Mouse (Mus musculus) adrenal gland, adult (tissue): ENCODE measurements at regions not wholly inside any gene's neighbourhood (a gene's known extent, or its start where the extent isn't known, plus 50 kb on each side); places are given as distances from the start of the nearest gene placed in this dataset.

ENCODE experiments used
- DNase-seq, 2 experiments: peaks; one replicate each; pipeline ENCODE4 v3.0.0; 2022 to 2023; ENCODE audit warnings: low spot score in 1 of 2; ENCODE audit not compliant: inconsistent age in 2 of 2

DNA sequence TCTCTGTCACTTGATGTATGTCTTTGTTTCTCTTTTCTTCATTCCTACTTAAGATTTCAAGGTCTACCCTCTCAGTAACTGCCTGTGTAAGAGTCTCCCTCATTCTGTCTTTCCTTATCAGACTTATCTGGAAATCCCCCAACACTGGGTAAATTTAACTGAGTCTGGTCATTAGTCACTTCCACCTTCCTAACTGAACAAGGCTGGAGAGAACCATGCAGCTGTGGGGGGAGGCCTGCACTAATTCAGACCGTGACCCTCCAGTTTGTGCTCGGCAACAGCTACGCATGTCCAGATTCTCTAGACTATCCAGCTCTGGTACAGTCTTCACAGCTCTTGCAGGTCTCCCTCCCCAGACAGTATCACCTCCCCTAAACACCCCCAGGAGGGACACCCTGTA lies 103.3 kb downstream of the Prox1 start:
- DNase-seq: peak; percentile 48 to 75

DNA sequence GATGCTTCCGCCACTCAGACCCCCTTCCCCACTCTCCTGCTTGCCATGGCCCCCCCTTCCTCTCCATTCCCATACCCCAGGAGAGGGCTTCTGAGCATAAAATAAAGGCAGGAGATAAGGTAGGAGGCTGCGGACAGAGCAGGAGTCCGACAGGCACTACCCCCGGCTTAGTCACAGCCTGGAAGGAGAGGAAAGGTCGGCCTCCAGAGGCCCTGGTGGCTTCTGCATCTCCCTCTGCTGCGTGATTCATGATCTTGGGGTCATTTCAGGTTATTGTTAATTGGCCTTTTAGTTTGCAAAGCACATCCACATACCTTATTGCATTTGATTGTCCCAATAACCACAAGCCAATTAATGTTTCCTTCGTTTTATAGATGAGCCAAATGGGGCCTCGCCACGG lies 104.1 kb downstream of the Prox1 start:
- peak; percentile 58 to 78 for DNase-seq

DNA sequence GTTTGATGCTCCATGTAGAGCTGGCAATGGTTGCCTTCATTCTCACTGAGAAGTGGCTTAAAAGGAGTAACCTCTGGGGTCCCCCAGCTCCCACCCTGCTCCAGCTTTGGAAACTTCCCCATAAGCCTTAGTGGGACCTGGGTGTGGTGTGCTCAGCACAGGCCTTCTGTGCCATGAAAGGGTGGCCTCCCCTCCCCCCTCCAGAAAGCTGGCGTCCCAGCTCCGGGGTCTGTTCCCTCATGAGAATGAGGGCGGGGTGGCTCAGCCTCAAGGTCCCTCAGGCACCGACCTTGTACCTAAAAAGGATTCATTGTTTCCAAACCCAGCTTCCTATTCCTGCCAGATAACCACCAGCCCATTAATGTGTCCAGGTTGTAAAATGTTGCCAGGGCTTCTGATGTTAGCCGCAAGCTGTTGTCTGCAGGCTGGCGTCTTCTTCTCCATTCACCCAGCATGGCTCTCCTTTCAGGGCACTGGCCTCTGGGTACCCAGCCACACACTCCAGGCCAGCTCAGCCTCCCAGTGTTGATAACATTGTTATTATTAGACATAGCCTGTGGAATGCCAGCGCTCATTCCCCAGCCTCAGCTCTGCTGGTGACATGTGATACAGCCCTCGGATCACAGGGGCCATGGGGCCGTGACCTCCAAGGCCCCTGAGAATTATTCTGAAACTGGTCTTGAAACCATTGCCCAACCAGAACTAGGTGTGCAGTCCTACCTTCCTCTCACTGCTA lies 108.8 kb downstream of the Prox1 start:
- peak in 1 of 2 experiments; percentile 62 for DNase-seq

DNA sequence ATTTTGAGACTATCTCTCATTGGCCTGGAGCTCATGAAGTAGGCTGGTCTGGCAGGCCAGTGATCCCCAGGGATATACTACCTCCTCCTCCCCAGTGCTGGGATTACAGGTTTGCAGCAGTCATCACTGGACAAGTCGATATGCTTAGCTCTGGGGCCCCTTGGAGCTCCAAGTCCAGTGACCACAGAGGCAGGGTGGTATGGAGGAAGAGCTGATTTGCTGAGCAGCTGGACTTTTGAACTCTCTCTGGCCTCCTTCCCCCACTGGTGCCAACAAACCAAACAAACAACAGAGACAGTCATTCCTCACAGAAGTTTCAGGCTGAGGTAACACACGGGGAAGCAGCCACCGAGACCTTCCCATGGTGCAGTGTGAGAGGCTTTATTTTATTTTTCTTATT lies 111.5 kb downstream of the Prox1 start:
- no peak for DNase-seq

DNA sequence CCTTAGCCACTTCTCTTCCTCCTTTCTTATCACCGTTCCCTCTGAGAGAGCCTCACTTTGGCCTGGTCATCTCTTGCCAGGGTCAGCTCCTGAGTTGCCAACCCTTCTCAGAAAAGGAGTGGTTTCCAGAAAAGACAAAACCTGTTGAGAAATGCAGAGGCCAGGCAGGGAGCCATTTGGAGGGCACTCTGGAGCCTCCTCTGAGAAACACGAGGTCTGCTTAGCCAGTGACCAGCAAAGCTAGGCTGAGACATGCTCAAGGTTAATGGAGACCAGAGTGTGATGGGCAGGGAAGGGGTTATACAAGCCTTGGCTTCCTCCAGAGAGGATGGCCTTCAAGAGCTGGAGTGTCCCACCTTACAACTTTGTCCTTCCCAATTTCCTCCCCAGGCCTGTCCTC lies 113.6 kb downstream of the Prox1 start:
- peak in 1 of 2 experiments; percentile 89 for DNase-seq

DNA sequence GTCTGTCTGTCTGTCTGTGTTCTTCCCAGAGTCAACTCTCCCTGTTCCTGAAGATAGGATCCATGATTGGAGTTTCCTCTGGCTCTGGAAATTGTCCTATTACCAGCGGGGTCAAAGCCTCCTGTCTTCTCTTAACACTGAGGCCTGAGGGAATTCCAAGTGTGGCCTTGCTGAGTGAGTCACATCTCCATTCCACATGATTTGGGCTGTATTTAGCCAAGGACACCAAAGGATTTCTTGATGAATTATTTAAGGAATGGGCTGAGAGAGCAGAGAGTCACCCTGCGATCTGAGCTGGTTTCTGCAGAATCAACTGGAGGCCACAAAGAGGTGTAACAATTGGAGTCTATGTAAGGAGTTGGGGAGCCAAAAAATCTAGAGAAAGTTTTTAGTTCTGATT lies 118.6 kb downstream of the Prox1 start:
- DNase-seq: peak; percentile 64 to 87

DNA sequence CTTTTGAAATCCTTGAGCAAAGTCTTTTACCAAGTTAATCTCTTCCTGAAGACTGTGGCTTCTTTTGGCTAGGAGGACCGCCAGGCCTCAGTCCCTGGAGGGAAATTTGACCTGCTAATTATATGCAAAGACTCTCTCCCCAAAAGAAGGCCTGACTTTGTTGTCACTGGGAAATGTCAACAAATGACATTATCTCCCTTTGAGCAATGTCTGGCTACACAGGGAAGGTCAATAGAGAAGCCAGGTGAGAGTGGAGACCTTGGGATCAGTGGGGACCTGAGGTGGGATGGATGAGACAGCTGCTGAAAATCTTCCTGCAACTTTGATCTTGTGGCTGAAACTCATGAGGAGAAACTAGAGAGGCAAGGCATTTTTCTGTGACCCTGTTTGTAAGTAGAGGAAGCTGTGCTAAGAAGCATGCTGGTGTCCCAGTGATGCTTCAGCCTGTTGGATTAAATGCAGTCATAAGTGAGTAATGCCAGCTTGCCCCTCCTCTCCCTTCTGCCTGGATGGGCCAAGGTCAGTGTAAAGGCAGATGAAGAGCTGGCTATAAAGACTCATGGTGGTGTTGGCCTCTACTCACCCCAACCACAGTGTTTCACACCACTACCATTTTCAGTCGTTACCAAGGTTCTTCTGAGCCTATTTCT lies 121.9 kb downstream of the Prox1 start:
- DNase-seq: peak; percentile 62 to 80

DNA sequence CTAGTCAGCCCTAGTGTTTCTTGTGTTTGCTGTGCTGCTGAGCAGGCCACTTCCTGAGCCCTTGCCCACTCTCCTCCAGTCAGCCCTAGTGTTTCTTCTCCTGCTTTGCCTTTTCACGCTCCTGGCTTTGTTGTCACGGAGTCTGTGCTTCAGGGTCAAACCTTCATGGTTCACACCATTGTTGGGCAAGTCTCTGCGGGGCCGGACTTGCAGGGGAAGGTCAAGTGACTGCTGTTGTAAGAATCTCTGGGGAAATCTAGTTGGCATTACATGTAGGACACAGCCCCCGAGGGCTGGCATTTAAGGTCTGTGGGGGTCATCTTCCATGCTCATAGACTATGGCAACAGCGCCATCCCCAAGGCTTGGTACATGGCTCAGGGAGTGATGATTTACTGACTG lies 123.3 kb downstream of the Prox1 start:
- peak; percentile 32 to 88 for DNase-seq

DNA sequence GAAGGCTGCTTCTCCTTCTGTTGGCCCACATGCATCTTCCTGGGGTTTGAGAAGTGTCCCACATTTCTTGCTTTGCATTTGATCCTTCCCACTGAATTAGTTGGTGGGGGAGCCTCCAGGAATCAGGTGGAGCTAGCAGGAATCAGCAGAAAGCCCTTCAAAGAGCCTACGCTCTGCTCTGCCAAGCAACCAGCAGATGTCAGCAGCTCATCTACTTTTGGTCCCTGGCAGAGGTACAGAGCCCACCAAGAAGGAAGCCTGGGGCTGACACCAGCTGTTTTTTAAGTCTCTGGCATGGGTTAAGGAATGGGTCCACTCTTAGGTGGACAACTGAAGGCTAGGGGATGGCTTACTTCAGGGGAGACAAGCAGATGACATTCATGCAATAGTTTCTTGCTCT lies 123.6 kb upstream of the Smyd2 start:
- peak; percentile 47 to 84 for DNase-seq

DNA sequence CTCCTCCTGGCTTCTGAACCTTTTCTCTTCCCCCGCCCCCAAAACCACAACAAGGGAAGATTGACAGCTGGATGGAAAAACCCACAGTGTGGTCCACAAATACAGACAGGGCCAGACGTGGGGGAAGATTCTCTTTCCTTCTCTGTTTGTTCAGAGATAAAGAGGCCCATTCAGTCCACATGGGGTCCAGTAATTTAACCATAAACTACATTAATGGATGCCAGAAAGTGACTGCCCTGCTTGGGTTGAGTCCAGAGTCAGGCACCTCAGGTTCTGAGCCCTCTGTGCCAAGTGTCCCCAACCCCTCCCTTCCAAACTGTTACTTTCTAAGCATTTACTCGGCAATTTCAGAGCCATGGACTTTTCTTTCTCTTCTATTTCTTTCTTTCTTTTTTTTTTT lies 121.9 kb upstream of the Smyd2 start:
- no peak for DNase-seq

DNA sequence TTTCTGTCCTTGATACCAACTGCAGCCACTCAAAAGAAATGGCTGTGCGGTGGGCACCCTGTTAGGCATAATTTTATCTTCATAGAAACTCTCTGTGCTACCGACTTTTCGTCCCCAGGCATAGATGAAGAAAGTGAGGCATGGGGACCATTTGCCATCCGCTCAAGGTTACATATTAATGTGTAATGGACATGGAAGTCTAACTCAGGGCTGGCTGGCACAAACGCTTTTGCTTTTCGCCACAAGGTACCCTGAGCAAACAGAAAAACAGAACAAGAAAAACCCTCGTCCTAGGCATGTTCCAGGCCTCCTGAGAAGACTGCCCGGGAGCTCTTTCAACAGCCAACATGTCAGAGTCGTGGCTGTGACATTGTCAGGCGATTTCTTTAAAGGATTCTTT lies 121.0 kb upstream of the Smyd2 start:
- no peak for DNase-seq

DNA sequence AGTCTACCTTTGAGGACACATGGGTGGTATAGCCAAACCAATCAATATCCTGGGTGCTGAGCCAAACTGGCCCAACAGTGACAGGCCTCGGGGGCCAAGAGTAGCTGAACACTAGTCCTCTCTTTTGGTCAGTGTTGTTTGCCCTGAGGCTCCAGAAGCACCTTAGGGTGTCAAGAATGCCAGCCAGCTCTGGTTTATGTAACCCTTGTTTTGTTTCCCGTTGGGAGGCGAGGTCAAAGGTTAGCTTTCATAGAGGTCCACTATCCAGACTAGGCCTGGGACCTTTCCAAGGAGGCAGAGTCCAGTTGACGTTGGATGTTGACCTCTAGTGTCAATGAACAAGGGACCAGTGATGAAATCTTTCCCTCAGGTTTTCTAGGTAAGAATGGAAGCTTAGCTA lies 120.0 kb upstream of the Smyd2 start:
- no peak for DNase-seq

DNA sequence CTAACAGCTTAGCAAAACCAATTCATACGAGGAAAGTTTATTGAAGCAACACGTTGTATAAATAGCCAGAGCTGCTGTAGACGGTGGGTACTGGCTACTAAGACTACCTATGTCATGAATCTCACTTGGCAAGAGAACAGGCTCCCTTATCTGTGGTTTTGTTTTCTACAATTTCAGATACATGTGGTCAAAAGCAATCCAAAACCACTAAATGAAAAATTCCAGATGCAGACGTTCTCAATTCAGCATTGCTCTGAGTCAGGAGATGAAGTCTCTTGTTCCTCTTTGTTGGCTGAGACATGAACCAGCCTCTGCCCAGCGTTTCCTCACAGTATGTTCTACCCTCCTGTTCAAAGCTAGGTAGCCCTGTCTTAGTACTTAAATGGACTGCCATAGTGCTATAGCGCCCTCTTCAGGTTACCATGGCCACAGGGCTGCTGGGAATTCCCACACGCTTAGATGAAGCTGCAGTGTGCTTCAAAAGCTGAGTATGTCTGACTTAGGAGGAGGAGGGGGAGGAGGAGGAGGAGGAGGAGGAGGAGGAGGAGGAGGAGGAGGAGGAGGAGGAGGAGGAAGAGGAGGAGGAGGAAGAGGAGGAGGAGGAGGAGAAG lies 119.0 kb upstream of the Smyd2 start:
- DNase-seq: no peak

DNA sequence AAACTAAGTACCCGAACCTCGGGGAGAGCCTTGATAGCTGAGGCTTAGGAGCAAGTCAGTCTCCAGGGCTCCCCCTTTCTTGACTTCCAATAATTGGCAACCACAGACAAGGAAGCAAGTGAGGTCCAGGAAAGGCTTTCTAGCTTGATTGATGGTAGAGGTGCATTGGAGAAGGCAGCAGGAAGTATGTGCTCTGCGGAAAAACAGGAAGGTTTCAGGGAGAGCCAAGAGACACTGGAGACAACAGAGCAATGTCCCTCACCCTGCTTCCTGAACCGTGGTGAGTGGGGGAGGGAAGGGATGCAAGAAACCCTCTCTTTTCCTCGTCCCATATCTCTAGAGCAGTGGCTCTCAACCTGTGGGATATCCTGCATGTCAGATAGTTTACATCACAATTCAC lies 115.9 kb upstream of the Smyd2 start:
- peak in 1 of 2 experiments; percentile 54 for DNase-seq

DNA sequence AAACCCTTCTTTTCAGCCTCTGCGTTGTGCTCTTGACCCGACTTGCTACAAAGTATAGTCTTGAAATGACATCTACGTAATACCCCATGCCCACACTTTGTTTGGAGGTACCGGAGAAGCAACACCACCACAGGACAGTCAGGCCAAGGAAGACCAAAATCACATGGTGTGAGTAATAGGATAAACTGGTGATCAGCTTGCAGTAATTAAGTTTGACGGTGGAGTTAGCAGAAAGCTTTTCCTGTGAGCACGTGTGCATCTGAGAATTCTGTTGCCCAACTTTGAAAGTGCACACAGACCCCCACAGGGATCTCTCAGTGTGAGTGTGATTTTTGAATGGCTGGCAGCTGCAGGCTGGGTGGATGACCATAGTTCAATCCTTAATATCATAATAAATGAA lies 114.6 kb upstream of the Smyd2 start:
- no peak for DNase-seq

DNA sequence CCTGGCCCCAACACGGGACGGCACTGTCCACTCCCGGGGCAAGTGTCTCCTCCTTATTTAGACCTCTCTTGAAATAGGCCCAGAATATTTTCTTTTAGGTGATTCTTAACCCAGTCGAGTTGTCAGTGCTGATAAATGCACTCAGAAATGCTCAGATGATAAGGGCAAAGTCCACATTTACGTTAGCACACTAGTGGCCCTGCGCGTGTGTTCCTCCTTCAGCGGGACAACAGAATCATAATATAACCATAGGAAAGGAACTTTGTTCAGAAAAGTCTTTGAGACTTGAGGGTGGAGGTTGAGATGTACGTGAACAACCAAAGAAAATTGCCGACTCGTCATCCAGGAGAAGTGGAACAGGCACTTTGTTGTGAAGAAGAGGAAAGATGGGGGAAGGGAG lies 113.8 kb upstream of the Smyd2 start:
- DNase-seq: no peak

DNA sequence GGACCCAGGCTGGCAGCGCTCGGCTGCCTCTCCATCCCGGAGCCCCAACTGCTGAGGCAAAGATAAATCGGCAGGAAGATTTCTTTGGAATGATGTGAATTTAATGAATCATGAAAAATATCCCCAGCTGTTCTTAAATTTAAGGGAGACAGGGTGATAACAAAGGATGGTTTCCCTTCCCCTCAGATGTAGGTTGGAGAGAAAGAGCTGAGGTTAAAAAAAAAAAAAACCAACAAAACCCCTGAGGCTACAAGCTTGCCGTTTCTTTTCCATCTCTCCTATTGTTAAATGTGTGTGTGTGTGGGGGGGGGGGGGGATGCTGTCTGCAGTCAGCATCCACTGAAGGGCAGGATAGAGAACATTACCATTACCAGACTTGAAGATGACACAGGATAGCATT lies 111.9 kb upstream of the Smyd2 start:
- DNase-seq: no peak

DNA sequence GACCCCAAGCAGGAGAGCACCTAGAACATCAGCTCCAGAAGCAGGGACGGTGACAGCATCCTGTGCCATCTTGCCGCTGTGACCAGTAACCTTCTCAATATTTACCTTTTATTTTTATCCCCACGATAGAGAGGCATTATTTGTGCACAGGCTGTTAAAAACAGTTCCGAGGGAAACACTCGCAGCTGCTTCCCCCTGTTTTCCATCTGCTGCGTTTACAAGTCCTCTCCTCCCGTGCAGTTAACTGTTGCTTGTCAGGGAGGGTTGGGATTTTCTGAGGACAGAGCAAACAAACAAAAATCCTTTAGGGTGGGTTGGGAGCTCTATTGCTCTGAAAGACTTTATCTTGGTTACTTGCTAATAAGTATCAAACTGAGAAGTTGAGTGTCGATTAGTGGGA lies 105.4 kb upstream of the Smyd2 start:
- no peak for DNase-seq

DNA sequence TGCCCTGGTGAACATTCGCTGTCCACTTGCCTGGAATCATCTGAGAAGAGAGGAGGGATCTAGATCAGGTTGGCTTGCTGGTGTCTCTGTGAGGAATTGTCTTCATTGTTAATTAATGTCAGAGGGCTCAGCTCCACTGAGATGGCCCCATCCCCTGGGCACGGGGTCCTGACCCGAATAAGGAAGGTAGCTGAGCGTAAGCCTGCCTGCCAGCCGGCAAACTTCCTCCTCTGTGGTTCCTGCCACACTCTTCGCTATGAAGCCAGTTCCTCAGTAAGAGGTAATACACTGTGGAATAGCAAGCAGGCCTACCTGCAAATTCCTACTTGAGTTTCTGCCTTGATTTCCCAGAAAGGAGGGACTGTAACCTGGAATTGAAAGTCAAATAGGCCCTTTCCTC lies 87.3 kb upstream of the Smyd2 start:
- DNase-seq: no peak

DNA sequence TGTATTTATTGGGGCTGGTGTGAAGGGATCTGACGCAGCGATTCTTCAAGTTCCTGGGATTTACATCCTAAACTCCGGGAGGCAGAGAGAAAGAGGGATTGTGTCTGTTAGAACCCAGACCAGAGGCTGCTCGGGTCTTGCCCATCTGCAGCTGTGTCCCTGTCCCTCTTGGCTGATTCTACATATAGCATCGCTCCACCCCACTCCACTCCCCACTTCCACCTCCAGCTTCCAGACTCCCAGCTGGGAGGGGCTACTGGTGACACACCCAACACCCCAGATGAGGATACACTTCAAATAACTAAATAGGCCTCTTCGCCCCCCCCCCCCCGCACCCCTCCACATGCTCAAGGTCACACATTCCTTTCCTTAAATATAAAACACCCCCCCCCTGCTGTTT lies 85.1 kb upstream of the Smyd2 start:
- no peak for DNase-seq

DNA sequence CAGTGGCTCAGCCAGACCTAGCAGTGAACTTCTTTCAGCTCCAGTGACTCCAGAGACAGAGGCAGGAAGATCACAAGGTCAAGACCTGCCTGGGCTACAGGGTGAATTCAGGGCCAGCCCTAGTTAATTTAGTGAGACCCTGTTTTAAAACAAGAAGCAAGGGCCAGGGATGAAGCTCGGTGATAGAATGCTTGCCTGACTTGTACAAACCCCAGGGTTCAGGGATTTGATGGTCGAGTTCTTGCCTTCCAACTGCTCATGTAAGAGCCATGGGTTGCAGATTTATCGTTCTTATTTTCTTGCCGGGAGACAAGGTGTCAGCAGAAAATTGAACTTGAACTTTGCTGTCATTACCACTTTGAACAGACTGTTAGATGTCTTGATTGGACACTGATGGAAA lies 78.9 kb upstream of the Smyd2 start:
- DNase-seq: no peak

DNA sequence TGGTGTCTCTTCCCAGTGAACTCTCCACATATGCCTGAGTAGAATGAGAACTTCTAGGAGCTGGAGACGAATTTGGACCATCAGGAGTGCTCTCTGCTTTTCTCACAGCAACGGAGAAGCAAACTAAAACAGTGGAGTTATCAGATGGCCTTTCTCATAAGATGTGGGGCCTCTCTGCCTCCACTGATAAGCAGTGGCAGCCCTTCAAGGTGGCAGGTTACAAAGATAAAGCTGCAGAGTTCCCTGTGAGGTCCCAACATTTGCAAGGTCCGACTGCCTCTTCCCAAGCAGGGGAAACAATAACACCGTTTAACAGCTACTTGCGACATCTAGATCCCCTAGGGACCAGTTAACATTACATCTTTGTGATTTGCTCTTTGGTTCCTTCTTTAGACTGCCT lies 71.5 kb upstream of the Smyd2 start:
- DNase-seq: no peak

DNA sequence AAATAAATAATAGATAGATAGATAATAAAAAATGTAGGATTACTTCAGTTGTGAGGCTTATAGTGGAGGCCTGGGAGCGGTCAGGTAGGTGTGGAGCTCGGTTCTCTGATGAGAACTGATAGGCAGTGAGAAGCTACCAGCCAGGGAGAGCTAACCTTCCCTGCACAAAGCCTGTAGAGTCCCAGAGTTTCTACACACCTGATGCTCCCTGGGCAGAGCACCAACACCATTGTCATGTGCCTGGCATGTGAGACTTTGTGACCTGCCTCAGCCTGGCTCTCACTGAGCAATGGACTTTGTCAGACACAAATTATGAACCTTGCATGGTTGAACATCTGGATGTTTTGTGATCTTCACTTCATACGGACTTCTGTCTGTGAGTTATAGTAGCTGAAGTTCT lies 71.1 kb upstream of the Smyd2 start:
- DNase-seq: no peak
